Mouse (Mus musculus) layer of hippocampus, postnatal 36 days (tissue): ENCODE data around the gene Hagh. TPM values are rescaled to one million over a fixed set of nuclear protein-coding genes. Genes with fewer than 3 reads are reported as not detected.

ENCODE experiments used
- DNase-seq, 2 experiments: peaks; one replicate each; pipeline ENCODE4 v3.0.0; 2022
- total RNA-seq, 2 experiments: library from RNA; stranded (reverse); gene quantifications; 2 replicates each; pipeline ENCODE4 v1.2.3; 2021

The Hagh gene
- 100 to 1,000 TPM; 131 to 134 TPM for total RNA-seq

GRCm38 (mm10) chr17:24839842-24840241, at the start of gene Hagh:
Gene Hagh, plus strand, starts transcription at chr17:24840143.
- no peak for DNase-seq

- no peak for DNase-seq
Measured at GRCm38 (mm10) chr17:24792190-24792589, 47.8 kb upstream of the Hagh start.

GRCm38 (mm10) chr17:24794791-24795190, 45.2 kb upstream of the Hagh start:
- DNase-seq, result no peak

GRCm38 (mm10) chr17:24796969-24797368, 43.0 kb upstream of the Hagh start:
- no peak for DNase-seq

- DNase-seq, result no peak
Measured at GRCm38 (mm10) chr17:24798229-24798628, 41.7 kb upstream of the Hagh start.

GRCm38 (mm10) chr17:24799476-24799875, 40.5 kb upstream of the Hagh start:
- no peak for DNase-seq

GRCm38 (mm10) chr17:24800524-24800923, 39.4 kb upstream of the Hagh start:
- DNase-seq, result no peak

- peak; percentile 3 to 7 for DNase-seq
Measured at GRCm38 (mm10) chr17:24803952-24804951, 35.7 kb upstream of the Hagh start, which contains the start of gene Meiob. Gene Meiob, plus strand, starts transcription at chr17:24804289.

- DNase-seq, result no peak
Measured at GRCm38 (mm10) chr17:24811211-24811610, 28.7 kb upstream of the Hagh start.

GRCm38 (mm10) chr17:24812215-24812614, 27.7 kb upstream of the Hagh start:
- no peak for DNase-seq

GRCm38 (mm10) chr17:24815256-24815655, 24.7 kb upstream of the Hagh start:
- DNase-seq, result no peak

GRCm38 (mm10) chr17:24817503-24817902, 22.4 kb upstream of the Hagh start:
- no peak for DNase-seq

- DNase-seq, result no peak
Measured at GRCm38 (mm10) chr17:24818172-24818571, 21.8 kb upstream of the Hagh start.

GRCm38 (mm10) chr17:24819469-24819868, 20.5 kb upstream of the Hagh start:
- no peak for DNase-seq

- no peak for DNase-seq
Measured at GRCm38 (mm10) chr17:24821351-24822280, 18.3 kb upstream of the Hagh start.

- DNase-seq, result no peak
Measured at GRCm38 (mm10) chr17:24840341-24840740, 398 bp downstream of the Hagh start.

- DNase-seq, result no peak
Measured at GRCm38 (mm10) chr17:24841133-24841532, 1.2 kb downstream of the Hagh start.

- DNase-seq, result no peak
Measured at GRCm38 (mm10) chr17:24842631-24843030, 2.7 kb downstream of the Hagh start.

- DNase-seq, result no peak
Measured at GRCm38 (mm10) chr17:24844525-24844924, 4.6 kb downstream of the Hagh start.

- no peak for DNase-seq
Measured at GRCm38 (mm10) chr17:24847386-24847785, 7.4 kb downstream of the Hagh start.

- no peak for DNase-seq
Measured at GRCm38 (mm10) chr17:24848600-24849031, 8.7 kb downstream of the Hagh start.

- DNase-seq, result no peak
Measured at GRCm38 (mm10) chr17:24849733-24850064, 9.8 kb downstream of the Hagh start.
